Mouse (Mus musculus): ENCODE results near the gene Aurkb. TPM values are rescaled to one million over a fixed set of nuclear protein-coding genes. Genes with fewer than 3 reads are reported as not detected.

Gene Aurkb
- polyA plus RNA-seq, 1 experiment: 42.9 TPM

DNA sequence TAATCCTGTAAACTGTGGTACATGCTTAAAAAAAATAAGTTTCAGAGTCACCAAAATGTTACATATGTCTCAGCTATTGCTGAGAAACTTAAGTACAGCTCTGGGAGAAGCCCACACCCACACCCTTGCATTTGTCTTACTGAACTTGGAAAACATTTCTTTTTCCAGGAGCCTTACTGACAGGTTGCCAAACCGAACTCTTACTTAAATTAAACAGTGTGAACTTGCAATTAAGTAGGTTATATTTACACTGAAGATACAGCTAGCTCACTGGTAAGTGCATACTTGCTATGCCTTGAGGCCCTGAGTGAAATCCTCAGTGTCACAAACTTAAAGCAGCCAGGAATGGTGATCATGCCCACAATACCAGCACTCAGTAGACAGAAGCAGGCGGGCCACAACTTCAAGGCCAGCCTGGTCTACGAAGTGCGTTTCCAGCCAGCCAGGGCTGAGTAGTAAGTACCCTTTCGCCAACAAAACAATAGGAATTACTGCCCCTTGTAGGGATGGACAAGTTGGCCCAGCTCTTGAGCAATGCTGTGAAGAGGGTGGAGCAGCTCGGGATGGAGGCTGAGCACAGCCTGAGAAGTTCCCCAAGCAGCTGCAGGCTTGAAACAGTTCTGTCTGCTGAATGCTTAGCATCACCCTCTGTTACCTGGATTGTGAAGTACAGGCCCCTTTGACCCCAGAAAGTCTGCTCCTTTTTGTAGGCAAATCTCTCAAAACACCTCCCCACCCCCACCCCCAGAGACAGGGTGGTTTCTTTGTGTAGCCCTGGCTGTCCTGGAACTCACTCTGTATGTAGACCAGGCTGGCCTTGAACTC, 28.7 kb downstream of the Aurkb start:
- peaks cover 8% of the 10 kb centered on the region; the same call in 1 of the 2 replicates for H3K4me1 ChIP-seq (ENCODE audit: control insufficient read depth, insufficient read depth, insufficient read length)
- H3K27me3 ChIP-seq (ENCODE audit: control insufficient read depth, insufficient read depth, low read length): no peaks in the 10 kb centered on the region
- no peak for DNase-seq (ENCODE audit: low read depth in 1 of 2, low spot score in 2 of 2)
- H3K36me3 ChIP-seq (ENCODE audit: control insufficient read depth, insufficient read depth, low read length): no peaks in the 10 kb centered on the region
- TF ChIP-seq POLR2A (IDR thresholded peaks at IDR 0.05; ENCODE audit: low read depth, low read length): no peak
- no peak for TF ChIP-seq CTCF (IDR thresholded peaks at IDR 0.05; ENCODE audit: extremely low read depth, insufficient read depth, insufficient read length, insufficient replicate concordance)
- 81% methylated on average over 6 of the region's 6 CpGs for WGBS
- H3K27ac ChIP-seq (ENCODE audit: insufficient read depth, low read length): peak overlapping the region; percentile 35; the same call in 1 of the 2 replicates
- H3K4me3 ChIP-seq (ENCODE audit: extremely low read depth, insufficient read depth, insufficient read length): no peak overlapping the region

DNA sequence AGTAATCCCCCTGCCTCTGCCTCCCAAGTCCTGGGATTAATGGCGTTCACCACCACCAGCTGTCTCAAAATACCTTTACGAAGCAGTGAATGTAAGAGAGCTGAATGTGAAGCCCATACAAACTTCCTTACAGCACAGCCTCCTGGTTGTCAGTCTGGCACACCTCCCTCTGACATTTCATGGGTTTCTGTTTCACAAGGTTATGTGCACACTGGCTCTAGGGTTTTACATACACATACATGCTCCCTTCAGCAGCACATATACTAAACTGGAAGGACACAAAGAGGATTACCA, 29.3 kb downstream of the Aurkb start:
- Histone ChIP-seq H3K4me1 (ENCODE audit: control insufficient read depth, insufficient read depth, insufficient read length) (peaks cover 9% of the 10 kb centered on the region; the same call in 1 of the 2 replicates), H3K36me3 (ENCODE audit: control insufficient read depth, insufficient read depth, low read length) (no peaks in the 10 kb centered on the region), H3K27ac (ENCODE audit: insufficient read depth, low read length) (no peak overlapping the region), H3K27me3 (ENCODE audit: control insufficient read depth, insufficient read depth, low read length) (no peaks in the 10 kb centered on the region), H3K4me3 (ENCODE audit: extremely low read depth, insufficient read depth, insufficient read length) (no peak overlapping the region)
- no peak for TF ChIP-seq POLR2A (IDR thresholded peaks at IDR 0.05; ENCODE audit: low read depth, low read length)
- TF ChIP-seq CTCF (IDR thresholded peaks at IDR 0.05; ENCODE audit: extremely low read depth, insufficient read depth, insufficient read length, insufficient replicate concordance): no peak
- DNase-seq (ENCODE audit: low read depth in 1 of 2, low spot score in 2 of 2): no peak
- 81% methylated on average over 2 of the region's 2 CpGs for WGBS

DNA sequence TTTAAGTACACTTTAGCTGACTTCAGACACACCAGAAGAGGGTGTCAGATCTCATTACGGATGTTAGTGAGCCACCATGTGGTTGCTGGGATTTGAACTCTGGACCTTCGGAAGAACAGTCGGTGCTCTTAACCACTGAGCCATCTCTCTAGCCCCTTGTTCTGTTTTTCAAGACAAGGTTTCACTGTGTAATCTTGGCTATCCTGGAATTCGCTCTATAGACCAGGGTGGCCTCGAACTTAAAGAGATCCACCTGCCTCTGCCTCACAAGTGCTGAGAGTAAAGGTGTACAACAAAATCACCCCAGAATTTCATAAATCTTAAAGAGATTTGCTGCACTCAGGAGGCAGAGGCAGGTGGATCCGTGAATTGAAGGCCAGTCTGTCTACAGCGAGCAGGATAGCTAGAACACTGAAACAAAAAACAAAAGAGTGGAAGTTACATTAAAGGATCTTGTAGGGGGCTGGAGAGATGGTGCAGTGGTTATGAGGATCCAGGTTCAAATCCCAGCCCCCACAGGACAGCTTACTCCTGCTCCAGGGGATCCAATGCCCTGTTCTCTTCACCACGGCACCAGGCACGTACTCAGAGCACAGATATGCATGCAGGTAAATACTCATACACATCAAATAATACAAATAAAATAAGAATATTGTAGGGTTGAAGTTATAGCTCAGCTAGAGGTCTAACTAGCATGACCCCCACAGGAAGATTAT, 30.5 kb downstream of the Aurkb start:
- Histone ChIP-seq H3K27me3 (ENCODE audit: control insufficient read depth, insufficient read depth, low read length) (no peaks in the 10 kb centered on the region), H3K36me3 (ENCODE audit: control insufficient read depth, insufficient read depth, low read length) (no peaks in the 10 kb centered on the region), H3K4me3 (ENCODE audit: extremely low read depth, insufficient read depth, insufficient read length) (no peak overlapping the region), H3K27ac (ENCODE audit: insufficient read depth, low read length) (no peak overlapping the region), H3K4me1 (ENCODE audit: control insufficient read depth, insufficient read depth, insufficient read length) (peaks cover 9% of the 10 kb centered on the region; the same call in 1 of the 2 replicates)
- WGBS: 74% methylated on average over 9 of the region's 9 CpGs
- no peak for DNase-seq (ENCODE audit: low read depth in 1 of 2, low spot score in 2 of 2)
- TF ChIP-seq POLR2A (IDR thresholded peaks at IDR 0.05; ENCODE audit: low read depth, low read length) (no peak), CTCF (IDR thresholded peaks at IDR 0.05; ENCODE audit: extremely low read depth, insufficient read depth, insufficient read length, insufficient replicate concordance) (no peak)

DNA sequence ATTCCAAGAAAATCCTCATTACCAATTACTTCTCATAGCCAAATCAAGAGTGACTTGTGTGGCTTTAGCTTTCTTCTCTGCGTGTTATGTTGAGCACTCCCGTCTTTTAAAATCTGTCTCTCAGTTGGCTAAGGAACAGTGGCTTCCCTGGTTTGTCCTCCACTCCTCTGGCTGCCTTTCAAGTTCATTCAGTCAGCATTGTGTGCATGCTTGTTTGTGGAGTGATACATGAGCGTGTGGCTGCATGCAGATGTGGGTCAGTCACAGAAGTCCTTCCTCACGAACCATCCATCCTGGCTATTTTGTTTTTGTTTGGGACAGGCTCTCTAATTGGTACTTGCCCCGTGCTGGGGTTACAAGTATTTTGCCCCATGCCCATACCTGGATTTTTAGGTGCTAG, 31.1 kb downstream of the Aurkb start:
- TF ChIP-seq POLR2A (IDR thresholded peaks at IDR 0.05; ENCODE audit: low read depth, low read length): no peak
- no peak for TF ChIP-seq CTCF (IDR thresholded peaks at IDR 0.05; ENCODE audit: extremely low read depth, insufficient read depth, insufficient read length, insufficient replicate concordance)
- Histone ChIP-seq H3K27ac (ENCODE audit: insufficient read depth, low read length) (no peak overlapping the region), H3K4me1 (ENCODE audit: control insufficient read depth, insufficient read depth, insufficient read length) (peaks cover 9% of the 10 kb centered on the region; the same call in 1 of the 2 replicates), H3K36me3 (ENCODE audit: control insufficient read depth, insufficient read depth, low read length) (no peaks in the 10 kb centered on the region), H3K27me3 (ENCODE audit: control insufficient read depth, insufficient read depth, low read length) (no peaks in the 10 kb centered on the region), H3K4me3 (ENCODE audit: extremely low read depth, insufficient read depth, insufficient read length) (no peak overlapping the region)
- no peak for DNase-seq (ENCODE audit: low read depth in 1 of 2, low spot score in 2 of 2)
- WGBS: 90% methylated on average over 5 of the region's 5 CpGs

DNA sequence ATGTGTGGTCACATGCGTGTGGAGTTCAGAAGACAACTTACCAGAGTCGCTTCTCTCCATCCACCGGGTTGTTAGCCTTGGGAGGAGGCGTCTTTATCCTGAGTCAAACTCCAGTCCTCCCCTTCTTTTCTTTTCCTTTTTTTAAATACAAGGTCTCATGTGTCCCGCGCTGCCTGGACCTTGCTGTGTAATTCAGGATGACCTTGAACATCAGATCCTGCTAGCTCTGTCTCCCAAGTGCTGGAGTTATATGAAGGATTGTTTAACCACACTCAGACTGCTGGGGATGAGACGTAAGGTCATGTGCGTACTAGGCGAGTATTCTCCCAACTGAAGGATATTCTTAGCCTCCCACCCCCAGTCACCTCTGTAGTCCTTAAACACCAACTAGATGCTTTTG, 31.9 kb downstream of the Aurkb start:
- no peak overlapping the region for H3K27ac ChIP-seq (ENCODE audit: insufficient read depth, low read length)
- 90% methylated on average over 9 of the region's 9 CpGs for WGBS
- H3K27me3 ChIP-seq (ENCODE audit: control insufficient read depth, insufficient read depth, low read length): no peaks in the 10 kb centered on the region
- H3K4me3 ChIP-seq (ENCODE audit: extremely low read depth, insufficient read depth, insufficient read length): no peak overlapping the region
- H3K4me1 ChIP-seq (ENCODE audit: control insufficient read depth, insufficient read depth, insufficient read length): peaks cover 9% of the 10 kb centered on the region; the same call in 1 of the 2 replicates
- H3K36me3 ChIP-seq (ENCODE audit: control insufficient read depth, insufficient read depth, low read length): no peaks in the 10 kb centered on the region
- no peak for TF ChIP-seq CTCF (IDR thresholded peaks at IDR 0.05; ENCODE audit: extremely low read depth, insufficient read depth, insufficient read length, insufficient replicate concordance)
- TF ChIP-seq POLR2A (IDR thresholded peaks at IDR 0.05; ENCODE audit: low read depth, low read length): no peak
- DNase-seq (ENCODE audit: low read depth in 1 of 2, low spot score in 2 of 2): no peak

DNA sequence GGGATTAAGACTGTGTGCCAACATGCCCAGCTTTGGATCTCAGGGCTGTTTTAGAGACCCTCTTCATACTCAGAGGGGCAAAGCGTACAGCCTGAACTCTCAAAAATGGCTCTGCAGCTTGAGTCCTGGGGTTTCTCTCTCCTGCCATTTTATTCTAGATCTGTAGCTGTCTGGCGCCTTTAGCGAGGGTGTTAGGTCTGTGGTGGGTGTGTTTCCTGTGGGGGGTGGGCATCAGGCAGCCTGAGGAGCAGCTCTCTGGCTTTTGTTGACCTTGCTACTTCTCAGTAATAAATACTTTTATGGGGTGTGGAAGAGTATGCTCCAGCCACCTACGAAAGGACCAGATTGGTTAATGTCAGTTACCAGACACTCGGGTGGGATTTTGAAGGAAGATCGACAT, 32.6 kb downstream of the Aurkb start:
- H3K27ac ChIP-seq (ENCODE audit: insufficient read depth, low read length): peak overlapping the region; percentile 11; the same call in 1 of the 2 replicates
- TF ChIP-seq CTCF (IDR thresholded peaks at IDR 0.05; ENCODE audit: extremely low read depth, insufficient read depth, insufficient read length, insufficient replicate concordance) (no peak), POLR2A (IDR thresholded peaks at IDR 0.05; ENCODE audit: low read depth, low read length) (no peak)
- H3K27me3 ChIP-seq (ENCODE audit: control insufficient read depth, insufficient read depth, low read length): no peaks in the 10 kb centered on the region
- DNase-seq (ENCODE audit: low read depth in 1 of 2, low spot score in 2 of 2): no peak
- H3K4me3 ChIP-seq (ENCODE audit: extremely low read depth, insufficient read depth, insufficient read length): no peak overlapping the region
- peaks cover 9% of the 10 kb centered on the region; the same call in 1 of the 2 replicates for H3K4me1 ChIP-seq (ENCODE audit: control insufficient read depth, insufficient read depth, insufficient read length)
- WGBS: 82% methylated on average over 6 of the region's 6 CpGs
- no peaks in the 10 kb centered on the region for H3K36me3 ChIP-seq (ENCODE audit: control insufficient read depth, insufficient read depth, low read length)
